Mouse (Mus musculus): ENCODE data around the gene Chrm3.
"Not testable (repeated sequence)": the region's sequence is repeated elsewhere in the genome, so short reads cannot be mapped to it uniquely, and the experiment has no call there.

Gene Chrm3

DNA sequence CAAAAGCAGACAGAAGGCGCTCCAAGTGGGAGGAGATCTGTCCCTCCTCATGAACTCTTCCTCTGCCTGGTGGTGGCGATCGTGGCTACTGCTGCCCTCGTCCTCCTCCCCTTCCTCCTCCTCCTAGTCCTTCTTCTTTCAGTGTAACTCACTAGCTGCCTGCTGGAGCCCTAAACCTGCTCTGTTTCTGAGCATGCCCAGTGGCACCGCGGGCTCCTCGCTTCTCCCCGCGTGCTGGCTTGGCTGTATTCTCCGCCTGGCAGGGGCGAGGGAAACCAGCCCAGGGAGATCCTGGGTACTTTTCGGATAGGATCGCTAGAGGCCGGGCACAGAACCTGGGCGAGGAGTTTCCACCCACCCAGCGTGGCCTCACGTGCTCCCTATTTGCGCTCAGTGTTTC is at the start of gene Chrm3:
TSS of gene Chrm3 (minus strand) at position 71 of the 400 bp plus-strand sequence.
- DNase-seq: no peak

DNA sequence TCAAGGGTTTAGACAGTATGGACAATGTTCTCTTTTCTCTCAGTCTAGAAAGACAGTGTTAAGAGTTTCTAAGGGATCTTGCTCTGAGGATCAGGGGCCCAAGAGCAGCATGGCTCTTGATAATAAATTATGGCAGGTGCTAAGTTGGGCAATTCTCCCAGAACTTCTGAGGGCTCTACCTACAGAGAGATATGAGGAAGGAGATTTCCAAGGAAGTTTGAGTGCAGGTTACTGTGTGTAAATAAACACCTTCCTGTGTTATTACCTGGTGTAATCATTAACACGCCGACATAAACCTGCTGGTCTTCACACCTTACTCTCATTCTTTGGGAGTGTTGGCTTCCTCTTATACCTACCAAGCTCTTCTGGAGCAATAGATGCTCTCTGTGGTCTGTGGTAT is 33.7 kb upstream of the Chrm3 start:
- no peak for DNase-seq

DNA sequence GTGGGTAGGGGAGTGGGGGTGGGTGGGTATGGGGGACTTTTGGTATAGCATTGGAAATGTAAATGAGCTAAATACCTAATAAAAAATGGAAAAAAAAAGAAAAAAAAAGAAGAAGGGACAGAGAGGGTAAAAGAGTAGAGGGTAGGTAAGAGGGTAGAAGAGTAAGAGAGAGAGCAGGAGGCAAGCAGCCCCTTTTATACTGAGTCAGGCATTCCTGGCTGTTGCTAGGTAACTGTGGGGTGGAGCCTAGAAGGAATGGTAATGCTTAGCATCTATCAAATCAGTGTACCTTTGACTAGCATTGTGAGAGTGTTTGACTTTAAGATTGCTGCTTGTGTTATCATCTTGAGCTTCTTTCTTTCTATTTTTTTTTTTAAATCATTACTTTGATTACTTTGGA is 14.8 kb upstream of the Chrm3 start:
- DNase-seq: not testable (repeated sequence)

DNA sequence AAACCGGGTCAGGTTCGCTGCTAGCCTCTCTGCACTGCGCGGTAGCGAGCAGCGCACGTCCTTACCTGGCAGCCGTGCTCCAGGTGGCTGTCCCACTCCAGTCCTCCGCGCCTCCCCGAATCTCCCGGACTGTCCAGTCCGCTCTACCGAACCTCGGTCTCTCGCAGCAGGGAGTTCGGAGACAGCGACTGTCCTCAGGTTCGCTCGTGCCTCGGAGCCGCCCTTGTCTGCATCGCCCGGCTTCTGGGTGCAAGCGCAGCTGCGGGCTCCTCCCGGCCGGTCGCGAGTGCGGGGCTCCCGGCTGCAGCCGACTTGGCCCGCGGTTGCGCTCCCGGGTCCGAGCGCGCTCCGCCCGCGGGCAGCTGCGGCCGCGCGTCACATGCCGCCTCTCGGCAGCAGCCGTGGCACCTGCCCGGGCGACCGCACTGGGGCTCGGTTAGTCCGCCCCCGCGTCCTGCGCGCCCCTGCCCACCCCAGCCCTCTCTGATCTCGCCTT is 400 bp downstream of the Chrm3 start:
- no peak for DNase-seq

DNA sequence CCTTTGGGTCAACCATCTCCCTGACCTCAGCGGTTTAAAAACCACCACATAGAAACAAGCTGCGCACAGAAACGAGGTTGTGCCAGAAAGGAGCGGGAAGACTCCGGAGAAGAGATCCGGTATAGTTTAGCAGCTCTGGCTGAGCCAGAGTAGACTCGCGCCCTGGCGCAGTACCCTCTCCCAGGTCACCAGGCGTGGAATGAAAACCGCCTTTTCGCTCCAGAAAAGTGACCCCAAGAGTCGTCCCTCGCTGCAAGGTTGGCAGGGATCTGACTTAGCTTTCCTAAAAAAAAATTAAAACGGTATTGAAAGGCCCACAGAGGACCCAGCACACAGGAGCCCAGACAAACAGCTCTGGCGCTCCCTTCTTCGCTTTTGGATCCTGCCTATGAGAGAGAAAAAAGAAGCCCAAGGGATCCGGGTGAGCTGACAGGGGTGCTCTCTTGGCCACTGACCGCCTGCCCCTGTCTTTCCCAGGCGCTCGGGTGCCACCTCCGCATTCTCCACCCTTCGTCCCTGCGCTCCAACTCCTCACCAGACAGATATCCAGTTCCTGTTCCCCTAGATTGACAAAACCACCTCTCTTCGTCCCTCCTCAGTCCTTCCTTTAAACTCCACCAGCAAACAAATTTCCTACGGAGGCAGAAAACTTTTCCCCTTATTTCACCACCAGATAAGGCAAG is 990 bp downstream of the Chrm3 start:
- no peak for DNase-seq

DNA sequence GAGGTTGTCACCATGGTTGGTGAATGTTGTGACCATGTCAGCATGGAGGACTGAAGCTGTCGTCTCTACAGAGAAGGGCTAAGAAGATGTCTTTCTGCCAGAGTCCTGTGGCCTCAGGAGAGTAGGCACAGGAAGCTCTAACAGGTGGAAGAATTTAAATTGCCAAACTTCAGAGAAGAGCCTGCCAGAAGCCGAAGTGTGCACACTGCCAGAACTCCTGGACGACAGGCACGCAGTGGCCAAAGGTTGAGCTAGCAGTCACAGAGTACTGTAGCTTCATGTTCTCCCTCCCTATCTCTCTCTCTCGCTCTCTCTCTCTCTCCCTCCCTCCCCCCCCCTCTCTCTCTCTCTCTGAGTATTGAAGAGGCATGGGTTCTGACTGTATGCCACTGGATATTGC is 4.9 kb downstream of the Chrm3 start:
- no peak for DNase-seq

DNA sequence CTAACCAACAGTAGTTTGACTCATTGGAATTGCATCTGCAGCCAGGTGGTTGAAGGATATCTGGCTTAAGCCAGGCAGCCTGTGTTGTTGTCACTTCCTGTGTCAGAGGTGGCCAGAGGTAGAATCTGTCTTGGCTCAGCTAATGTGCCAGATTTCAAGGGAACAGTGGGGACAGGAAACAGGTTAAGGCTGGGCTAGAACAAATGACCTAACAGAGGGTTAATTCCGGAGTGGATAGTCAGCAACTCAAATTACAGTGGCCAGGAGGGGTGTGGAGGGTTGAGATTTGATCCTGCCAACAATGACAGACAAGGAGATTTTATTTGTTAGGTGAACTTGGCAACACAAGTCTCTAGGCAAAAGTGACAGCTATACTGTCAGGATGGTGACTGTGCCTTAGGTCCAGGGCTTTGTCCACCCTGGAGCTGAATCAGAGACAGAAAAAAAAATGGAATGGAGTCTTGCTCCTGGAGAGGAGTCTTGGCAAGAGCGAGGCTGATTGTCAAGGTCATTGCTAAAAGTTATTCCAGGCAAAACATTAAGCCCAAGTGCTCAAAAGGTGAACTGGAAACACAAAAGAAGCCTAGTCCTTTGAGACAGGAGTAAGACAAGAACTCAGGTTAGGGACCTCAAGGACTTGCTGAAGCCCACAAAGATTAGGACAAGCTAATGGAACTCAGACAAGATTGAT is 5.6 kb downstream of the Chrm3 start:
- DNase-seq: no peak

DNA sequence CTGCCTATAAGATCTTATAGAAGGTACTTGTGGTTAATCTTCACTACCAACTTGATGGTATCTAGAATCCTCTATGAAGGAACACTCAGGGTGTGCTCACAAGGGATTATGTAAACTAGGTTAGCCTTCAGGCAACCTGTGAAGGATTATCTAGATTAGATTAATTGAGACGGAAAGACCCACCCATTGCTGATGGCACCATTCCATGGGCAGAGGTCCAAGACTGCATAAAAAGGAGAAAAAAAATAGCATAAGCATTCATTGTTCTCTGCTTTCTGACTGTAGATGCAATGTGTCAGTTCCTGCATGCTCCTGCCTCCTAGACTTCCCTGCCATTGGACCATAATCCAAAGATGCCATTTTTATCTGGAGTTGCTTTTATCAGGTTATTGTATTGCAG is 8.5 kb downstream of the Chrm3 start:
- DNase-seq: no peak

DNA sequence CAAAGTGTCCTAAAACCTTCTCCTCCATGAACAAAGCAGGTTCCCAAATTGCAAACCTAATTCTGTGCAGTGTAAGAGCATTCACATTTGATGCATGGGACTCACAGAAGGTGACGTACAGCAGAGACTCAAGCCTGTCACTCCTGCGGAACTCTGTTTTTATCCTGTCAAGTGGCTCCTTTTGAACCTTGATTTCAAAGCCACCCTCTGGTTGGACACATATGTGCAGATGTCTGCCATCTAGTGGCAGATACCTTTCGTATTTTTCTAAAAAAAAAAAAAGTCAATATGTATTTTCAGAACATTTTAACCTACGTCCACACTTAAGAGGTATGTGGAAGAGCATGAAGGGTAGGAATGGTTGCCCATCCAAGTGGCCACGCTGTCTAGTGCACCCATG is 16.3 kb downstream of the Chrm3 start:
- no peak for DNase-seq

DNA sequence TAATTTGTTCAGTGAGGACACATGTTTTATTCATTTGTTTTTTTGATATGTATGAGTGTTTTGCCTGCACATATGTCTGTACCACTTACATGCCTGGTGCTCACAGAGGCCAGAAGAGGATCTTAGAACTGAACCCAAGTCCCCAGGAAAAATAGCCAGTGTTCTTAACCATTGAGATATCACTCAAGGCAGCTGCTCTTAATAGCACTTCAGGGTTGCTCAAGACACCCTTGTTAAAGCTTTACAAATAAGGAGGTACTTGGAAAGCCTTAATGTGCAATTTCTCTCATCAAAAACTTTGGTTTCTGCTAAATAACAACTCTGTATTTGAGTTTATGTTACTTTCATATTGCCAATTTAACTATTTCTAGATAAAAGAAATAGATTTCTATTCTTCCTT is 25.1 kb downstream of the Chrm3 start:
- no peak for DNase-seq

DNA sequence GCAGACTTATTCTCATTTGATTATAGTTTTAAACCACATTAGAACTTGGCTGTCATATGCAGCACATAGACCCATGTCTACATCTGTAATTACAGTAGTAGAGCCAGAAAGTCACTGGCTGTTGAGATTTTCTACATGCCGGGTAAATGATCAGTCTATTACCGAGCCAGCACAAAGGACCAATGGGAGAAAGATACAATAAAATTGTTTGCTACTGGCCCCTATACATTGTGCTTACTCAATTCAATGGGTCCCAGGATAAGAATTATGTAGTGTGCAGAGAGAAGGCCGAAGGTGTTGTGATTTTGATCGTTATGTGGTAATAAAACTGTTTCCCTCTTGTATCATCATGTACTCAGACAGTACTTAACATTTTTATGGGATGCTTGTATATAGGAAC is 27.9 kb downstream of the Chrm3 start:
- no peak for DNase-seq

DNA sequence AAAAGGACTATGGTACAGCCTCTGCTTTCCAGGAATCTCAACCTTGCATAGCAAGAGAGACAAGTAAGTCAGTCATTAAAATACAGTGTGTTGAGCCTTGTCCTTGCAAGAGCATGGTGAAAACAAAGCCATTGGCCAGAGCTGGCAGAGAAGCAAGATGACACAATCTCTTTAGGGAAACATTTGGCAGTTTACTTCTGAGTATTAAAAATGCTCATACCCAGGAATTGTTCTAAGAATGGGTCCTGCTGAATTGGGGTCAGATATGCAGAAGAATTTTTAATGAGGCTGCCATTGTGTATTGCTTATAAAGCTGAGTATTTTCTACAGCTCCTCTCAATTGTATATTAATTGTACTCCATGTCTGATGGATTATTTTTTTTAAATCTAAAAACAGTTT is 50.8 kb downstream of the Chrm3 start:
- no peak for DNase-seq

DNA sequence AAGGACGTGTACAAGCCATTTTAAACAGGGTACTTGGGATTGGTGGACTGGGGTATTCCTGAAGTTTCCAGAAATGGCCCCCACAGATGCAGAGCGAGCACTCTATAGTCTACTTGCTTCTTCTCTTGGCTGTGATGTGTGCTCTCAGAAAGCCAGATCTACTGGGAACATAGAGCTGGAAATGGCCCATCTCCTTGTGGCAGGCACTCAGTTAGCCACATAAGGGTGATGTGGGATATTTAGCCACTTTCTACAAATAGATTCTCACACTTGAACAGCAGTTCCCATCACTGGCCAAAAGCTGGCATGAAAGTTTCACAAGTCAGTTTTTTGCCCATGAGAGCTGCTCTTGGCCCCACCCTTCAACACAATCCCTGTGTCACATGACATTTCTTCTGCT is 65.5 kb downstream of the Chrm3 start:
- no peak for DNase-seq

DNA sequence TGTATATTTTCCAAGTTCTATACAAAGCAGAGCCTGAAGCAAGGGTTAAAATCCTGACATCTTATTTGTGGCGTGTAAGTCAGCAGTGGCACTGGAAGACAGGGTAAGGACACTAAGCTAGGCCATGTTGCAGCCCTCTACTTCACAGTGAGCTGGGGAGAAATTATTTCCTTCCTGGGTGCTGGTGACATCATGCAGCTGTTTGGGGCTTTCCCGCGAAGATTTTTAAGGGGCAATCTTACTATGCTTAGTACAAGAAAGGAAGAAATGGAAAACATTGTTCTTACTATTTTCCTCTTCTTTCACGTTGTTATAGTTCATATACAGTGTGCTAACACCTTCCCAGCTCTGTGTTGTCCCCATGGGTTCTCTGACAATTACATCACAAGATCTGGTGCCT is 76.3 kb downstream of the Chrm3 start:
- no peak for DNase-seq

DNA sequence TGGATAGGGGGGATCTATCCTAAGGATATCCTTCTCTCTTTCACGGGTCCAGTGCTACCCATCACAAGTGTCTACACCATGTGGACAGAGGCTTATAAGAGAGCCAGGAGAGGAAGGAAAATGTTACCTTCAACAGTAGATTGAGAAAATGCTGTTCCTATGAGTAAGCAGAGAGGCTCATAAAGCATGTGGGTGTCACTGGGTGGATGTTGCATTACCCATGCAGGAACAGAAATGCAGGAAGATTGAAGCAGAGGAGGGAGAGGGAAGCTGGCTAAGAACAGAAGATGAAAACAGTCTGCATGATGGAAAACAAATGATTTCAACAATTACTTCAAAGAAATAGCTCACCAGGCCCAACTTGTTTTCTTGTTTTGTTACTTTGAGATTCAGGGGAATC is 85.7 kb downstream of the Chrm3 start:
- no peak for DNase-seq

DNA sequence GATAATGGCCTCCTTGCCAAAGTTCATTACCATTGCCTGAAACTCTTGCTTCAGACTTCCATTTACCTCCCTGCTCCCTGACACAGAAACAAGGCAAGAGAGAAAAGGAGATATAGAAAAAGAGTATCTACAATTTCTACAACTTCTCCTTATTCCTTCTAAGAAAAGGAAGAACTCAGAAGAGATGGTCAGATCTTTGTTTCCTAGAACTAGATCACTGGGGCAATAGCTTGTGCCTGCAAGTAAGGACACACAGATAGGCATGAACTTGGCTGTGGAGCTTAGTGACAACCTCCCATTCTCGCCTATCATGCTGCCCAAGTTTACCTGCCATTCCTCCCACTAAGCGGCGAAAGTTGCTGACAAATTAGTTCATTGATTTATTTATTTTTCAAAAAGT is 96.9 kb downstream of the Chrm3 start:
- DNase-seq: no peak

DNA sequence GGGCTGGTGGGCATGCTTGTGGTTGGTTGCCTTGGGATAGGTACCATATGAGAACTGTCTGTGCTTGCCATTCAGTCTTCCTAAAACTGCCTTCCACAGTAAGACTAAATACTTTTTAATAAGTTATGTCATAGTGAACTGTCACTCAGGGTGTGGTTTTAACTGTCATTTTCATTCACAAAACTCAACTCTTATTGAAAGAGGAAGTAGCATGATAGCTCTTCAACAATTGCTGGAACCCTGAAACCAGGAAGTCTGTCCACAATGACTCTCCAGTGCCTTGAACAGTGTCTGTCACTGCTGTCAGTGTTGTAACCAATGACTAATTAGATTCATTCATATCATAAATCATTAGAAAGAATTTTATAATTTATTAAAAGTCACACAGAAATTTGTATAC is 107.6 kb downstream of the Chrm3 start:
- DNase-seq: no peak

DNA sequence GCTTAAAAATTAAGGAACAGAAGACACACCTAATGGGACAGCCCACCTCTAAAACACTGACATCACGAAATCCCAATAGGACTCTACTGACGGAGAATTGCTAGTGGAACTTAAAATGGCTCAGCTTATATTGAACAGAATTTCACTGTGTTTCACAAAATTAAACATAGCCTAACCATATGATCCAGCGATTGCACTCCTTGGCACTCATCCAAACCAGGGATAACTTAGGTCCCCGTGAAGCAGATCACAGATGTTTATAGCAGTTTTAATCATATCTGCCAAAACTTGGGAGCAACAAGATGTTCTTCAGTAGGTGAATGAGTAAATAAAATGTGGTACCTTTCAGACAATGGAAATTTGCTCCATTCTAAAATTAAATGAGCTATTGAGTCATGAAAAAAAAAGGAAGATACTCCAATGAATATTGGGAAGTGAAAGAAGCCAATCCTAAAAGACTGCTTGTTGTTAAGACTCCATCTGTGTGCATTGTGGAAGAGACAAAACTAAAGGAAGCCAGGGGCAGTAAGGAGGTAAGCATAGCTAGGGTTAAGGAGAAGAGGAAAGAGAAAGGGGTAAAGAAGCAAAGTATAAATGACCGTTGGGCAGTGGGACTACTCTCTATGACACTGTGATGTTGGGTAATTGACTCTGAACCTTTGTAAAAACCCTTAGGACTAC is 109.0 kb downstream of the Chrm3 start:
- DNase-seq: no peak

DNA sequence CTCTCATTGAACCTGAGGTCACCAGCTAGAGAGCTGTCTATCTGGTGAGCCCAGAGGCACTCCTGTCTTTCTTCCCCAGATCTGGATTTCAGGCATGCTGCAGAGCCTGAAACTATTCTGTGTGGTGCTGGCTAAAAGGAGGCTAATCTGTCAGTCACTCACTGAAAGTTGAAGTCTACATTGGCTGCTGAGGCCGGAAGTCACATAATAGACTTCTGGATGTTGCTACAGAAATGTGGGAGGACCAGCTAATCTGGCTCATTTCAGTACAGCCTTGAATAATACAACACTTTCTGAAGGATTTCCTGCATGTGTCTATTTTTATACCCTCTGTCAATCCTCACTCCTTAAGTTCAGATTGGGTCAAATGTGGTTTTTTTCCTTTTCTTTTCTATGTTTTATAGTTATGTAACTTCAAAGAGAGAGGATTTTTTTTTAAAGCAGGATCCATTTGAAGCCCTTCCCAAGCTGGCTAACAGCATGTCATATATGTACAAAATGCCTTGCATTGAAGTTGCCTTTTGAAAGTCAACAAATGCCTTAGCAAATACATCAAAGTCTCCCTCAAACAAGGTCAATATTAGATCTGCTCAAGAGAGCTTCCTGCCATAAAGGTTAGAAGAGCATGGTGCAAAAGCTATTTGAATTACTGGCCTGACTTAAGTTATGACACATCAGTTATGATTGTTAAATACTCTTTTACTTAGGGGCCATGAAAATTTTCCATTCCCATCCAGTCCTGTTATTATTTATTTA is 116.2 kb downstream of the Chrm3 start:
- no peak for DNase-seq

DNA sequence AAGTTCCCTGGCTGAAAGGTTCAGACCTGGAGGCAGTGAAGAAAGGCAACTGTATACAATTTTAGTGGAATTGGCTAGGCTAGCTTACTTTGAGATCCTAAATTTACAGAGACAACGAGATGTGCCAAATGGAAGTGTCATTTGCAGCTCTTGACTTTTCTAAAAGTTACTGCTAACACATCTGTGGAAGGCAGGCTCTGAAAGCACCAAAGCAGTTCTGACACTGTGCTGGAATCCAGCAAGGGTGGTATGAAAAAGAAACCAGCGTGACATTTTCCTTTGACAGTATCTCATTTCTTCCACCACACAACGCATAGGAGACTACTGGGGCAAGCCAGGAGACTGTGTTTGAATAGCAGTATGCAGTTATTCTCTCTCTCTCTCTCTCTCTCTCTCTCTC is 120.4 kb downstream of the Chrm3 start:
- no peak for DNase-seq

DNA sequence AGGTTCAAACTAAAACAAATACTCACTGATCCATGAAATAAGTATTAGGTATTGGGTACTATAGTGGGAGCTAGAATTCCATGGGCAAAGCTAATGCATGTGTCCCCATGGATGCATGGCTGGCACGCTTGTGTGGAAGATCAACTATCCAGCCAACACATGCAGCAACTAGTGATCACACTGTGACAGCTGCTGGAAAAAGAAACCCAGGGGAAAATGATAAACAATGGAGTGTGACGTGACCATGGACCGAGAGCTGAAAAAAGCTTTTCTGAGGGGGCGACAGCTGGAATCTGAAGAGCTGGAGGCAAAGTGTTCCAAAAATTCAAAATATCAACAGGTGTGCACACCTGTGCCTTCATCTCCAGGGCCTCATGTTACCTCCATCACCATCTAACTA is 120.8 kb downstream of the Chrm3 start:
- no peak for DNase-seq

DNA sequence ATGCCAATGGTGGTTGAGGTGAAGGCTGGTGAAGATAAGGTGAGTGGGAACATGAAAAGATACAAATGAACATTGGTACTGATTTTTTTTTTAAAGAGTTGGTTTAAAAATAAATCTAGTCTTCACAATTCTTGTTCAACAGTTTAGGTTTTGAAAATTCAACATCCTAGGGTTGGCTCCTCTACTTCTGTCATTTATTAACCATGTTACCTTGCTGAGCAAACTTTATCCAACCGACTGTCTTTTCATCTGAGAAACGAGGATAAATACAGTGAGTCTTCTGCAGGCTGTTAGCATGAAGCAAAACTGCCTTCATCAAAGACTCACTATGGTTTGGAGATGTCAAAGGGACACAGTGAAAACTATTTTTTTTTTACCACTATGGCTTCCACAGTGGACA is 123.0 kb downstream of the Chrm3 start:
- DNase-seq: no peak

DNA sequence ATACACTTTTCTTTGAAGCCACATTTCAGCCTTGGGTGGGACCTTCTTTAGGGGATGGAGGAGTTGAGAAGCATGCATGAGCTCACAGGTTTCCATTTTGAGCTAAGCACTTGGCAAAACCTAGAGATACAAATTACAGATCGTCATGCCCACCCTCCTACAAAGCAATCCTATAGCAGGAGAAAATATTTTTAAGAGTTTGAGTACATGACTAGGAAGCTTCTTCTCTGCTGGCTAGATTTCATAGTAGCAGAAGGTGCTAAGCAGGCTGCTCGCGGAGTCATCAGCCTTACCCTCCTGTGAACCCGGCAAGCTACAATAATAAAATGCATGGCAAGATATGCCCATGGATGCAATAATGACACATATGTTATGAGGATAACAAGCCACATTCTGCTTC is 124.4 kb downstream of the Chrm3 start:
- no peak for DNase-seq
